Mouse (Mus musculus) c-Kit-positive CD71-positive TER-119-positive erythroid progenitor cells, embryonic 14.5 days (primary cell): Measurements from ENCODE around the gene Mical3.
A peak's percentile ranks its signal among the peaks of the same experiment; 100 is the strongest.

ENCODE experiments used
- DNase-seq: peaks from one replicate; pipeline ENCODE4 v3.0.0-alpha.2; 2013; ENCODE audit warnings: low spot score

Mical3 gene

DNA sequence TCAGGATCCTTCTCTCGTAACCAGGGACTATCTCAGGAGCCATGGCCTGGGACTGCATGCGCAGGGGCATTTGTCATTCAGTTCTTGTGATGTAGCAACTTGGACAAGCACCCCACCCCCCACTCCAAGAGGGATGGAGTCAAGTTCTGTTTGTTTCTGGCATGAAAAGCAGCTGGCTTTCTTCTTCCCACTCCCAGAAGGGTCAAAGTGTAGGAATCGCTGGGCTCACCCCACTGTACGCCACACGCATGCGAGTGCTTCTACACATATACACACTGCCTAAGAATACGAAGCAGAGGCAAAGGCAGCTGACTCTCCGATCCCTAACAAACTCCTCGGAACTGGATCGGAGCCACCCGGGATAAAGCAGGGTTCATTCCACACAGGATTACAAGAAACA lies 119.1 kb downstream of the Mical3 start:
- no peak for DNase-seq

GRCm38 (mm10) chr6:121009651-121010050 lies 121.1 kb downstream of the Mical3 start:
- no peak for DNase-seq

- DNase-seq, result no peak
These were observed 125.8 kb downstream of the Mical3 start for GRCm38 (mm10) chr6:121004959-121005358.

DNA sequence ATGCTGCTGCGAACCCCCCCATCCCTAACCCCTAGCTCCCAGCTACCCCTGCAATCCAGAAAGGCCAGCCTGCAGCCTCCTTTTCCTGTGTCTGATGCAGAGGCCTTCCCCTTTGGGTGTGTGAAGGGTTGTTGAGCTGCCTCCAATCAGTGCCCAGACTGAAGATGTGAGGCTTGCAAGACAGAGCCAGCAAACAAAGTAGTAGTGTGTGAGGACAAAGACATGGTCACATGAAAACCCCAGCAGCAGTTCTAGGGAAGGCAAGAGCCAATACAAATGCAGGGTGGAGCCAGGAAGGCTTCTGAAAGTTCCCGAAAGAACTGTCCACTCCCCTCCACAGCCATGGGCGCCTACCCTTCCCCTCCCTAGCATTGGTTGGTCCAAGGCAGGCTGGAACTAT lies 127.8 kb downstream of the Mical3 start:
- DNase-seq, result no peak

- DNase-seq, result no peak
These were observed 130.8 kb downstream of the Mical3 start for GRCm38 (mm10) chr6:120999860-121000526.

- DNase-seq, result no peak
These were observed 131.7 kb downstream of the Mical3 start for GRCm38 (mm10) chr6:120999087-120999486.

GRCm38 (mm10) chr6:120996607-120997006 lies 134.2 kb downstream of the Mical3 start:
- no peak for DNase-seq

- no peak for DNase-seq
These were observed 135.3 kb downstream of the Mical3 start for GRCm38 (mm10) chr6:120995541-120995940.

GRCm38 (mm10) chr6:120991857-120992256 lies 138.9 kb downstream of the Mical3 start:
- no peak for DNase-seq

DNA sequence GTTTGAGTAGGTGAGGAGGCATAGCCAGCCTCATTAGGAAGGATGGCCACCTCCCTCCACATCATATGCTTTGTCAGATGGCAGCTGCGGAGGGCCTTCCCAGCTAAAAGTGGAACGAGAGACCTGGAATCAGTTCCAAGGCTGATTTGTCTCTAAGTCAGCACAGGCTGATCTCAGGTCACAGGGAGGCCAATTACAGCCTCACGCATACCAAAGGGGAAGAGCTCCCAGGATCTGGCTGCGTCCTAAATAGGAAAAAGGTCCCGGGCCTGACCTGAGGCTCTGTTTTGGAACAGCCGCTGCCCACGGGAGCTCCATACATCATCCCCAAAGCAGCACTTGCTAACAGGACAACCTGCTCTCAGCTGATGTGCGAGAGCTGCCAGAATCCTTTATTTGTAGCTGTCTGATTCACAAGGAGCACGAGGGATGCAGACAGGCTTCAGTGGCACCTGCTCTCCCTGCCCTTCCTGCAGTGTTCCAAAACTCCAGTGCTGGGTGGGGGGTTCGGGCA lies 143.2 kb downstream of the Mical3 start:
- no peak for DNase-seq

GRCm38 (mm10) chr6:120987164-120987563 lies 143.6 kb downstream of the Mical3 start:
- DNase-seq, result peak; percentile 49

DNA sequence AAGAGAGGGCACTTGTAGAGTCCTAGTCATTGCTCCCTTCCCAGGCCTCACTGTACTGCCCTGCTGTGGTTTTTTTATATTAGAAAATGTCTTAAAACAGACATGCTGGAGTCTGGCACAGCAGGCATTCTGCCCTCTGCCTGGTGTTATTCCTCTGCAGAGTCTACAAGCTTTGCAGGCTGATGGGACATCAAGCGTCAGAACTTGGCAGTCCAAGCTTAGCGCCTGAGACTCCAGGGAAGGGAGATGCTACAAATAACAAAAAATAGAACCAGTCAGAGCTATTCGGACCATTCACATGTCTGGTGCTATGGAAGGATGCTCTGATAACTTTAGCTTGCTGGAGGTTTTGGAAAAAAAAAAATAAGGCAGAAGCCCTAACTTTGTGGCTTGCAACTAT lies 144.6 kb downstream of the Mical3 start:
- no peak for DNase-seq

DNA sequence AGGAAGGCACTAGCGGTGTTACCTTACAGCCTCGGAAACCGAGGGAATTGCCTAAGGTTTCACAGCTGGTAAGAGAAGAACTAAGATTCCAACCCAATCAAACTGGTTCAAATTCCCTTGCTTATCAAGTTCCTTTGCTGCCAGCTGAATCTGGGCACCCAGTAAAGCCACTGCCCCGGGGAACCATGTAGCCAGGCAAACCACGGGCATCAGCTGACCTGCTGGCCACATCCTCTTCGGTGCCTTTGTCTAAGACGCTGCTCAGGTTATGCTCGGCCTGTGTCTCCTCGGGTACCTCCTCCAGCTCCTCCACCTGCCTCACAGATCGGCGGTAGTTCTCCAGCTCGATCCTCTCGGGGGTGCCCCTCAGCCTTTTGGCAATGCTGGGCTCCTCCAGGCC lies 148.5 kb downstream of the Mical3 start:
- no peak for DNase-seq

- DNase-seq, result peak; percentile 43
These were observed 149.3 kb downstream of the Mical3 start for GRCm38 (mm10) chr6:120981537-120981936.

DNA sequence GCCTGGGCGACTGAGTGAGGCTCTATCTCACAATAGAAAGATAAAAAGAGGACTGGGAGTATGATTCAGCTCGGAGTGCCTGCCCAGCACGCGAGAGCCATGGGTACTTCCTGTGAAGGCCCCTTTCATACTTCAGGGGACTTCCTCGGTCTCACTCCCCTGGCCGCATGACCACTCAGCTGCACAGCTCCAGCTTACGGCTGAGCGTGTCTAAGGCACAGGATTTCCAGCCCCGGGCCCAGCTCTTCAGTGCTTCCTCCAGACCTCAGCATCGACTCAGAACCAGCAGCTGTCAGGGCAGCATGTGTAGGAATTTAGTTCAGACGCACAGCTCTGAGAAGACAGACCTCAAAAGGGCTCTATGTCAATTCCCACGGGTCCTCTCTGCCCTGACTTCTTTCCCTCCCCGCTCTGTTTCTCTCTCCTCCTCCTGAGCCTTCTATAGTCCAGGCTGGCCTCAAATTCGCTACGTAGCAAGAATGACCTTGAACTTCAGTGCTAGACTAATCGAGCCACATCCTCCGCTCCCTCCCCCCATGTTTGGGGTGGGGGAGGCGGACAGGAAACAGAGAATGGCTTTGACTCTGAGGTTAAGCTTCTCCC lies 152.7 kb downstream of the Mical3 start:
- DNase-seq, result no peak

- no peak for DNase-seq
These were observed 153.8 kb downstream of the Mical3 start for GRCm38 (mm10) chr6:120976991-120977390.

GRCm38 (mm10) chr6:120976097-120976496 lies 154.7 kb downstream of the Mical3 start:
- DNase-seq, result no peak

DNA sequence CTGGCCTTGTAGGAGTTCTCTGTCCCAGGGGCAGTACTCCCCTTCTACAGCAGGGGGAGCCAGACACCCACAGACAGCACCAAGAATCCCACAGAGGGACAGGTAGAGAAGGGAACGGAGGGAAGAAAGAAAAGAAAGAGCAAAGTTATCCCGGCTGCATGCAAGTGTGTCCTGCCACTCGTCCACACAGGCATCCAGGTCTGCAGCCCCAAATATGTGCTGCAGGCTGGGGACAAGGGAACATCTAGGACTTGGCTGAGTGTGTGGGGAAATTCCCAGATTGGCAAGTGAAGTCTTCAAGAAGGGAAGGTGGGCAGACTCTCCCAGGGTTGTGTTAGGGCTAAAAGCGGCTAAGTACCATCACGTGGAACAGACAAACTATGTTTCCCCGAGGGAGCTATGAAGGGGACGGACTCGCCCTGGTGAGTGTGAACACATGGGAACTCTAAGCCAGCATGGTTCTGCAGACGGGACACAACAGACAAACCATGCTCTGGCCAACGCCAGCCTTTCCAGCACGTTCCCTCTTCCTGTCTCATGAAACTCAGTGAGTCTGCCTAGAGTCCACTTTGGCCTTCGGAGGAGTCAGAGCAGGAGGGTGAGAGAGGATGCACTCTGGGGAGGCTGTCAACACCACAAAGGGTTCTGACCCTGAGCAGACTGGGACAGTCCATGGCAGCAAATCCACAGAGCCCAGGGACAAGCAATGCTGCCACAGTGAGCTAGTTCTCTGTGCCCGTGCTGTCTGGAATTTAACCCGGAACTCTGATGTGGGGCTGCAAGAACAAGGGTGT lies 158.8 kb downstream of the Mical3 start:
- DNase-seq, result peak; percentile 72

DNA sequence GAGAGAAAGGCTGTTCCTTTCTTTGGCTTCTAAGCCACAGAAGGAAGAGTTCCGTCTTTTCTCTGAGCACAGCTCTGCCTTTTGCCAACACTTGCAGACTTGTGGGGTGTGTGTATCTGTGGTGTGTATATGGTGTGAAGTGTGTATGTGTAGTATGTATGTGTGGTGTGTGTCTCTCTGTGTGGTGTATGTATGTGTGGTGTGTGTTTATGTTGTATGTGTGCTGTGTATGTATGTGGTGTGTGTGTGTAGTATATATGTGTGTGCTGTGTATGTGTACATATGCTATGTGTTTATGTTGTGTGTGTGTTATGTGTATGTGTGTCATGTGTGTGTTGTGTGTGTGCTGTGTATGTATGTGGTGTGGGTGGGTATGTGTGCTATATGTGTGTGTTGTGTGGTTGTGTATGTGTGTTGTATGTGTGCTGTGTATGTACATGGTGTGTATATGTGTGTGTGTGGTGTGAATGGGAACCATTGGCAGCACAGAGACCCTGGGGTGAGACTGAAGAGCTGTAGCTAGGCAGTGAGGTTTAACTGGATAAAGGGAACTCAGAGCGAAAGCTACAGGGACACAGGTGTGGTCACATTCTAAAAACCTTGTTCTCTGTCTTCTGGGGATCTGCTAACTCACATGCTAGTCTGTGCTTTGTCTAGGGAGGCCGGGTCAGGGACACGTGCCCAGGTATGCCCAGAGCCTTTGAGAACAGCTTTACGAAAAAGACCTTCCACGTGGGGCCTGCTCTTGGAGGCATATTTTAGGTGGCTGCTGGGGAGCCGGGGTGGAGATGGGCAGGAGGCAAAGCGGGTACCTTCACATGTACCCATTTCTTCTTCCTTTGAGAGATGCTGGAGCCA lies 159.6 kb downstream of the Mical3 start:
- DNase-seq, result no peak

DNA sequence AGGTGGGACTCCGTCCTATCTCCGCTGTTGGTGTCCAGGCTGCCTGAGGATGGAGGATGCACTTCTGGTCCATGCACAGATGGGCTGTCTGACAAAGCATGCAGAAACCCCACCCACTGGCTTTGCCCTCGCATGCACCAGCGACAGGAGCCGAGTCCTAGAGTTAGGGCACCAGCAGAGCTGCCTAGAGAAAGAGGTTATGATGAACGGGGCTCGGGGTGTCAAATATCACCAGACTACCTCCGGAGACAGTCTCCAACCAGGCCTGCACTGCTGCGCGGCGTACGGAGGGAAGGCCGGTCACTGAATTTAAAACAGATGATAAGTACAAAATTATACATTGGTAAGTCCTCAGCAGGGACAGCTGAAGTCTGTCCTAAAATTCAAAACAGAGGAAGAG lies 165.0 kb downstream of the Mical3 start:
- DNase-seq, result no peak

DNA sequence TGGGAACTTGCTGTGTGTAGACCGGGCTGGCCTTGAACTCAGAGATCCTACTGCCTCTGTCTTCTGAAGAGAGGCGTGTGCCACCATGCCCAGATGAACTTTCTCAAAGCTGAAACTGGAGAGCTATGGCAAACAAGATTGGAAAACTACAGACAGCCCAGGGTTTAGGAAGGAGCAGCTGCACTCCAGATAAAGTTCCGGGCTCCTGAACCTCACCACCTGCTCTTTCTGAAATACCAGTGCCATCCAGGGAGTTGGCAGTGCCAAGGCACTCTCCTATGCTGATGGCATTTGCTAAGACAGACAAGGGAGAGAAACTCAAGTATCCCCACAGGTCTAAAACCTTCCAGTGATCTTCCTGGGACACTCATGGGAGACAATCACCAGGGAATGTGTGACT lies 166.6 kb downstream of the Mical3 start:
- DNase-seq, result no peak
